Mouse (Mus musculus) liver, embryonic 12.5 days (tissue): ENCODE measurements around the gene Zdhhc20. TPM values are rescaled to one million over a fixed set of nuclear protein-coding genes. Genes with fewer than 3 reads are reported as not detected.
A peak's percentile ranks its signal among the peaks of the same experiment; 100 is the strongest.
"Not testable (repeated sequence)": the region's sequence is repeated elsewhere in the genome, so short reads cannot be mapped to it uniquely, and the experiment has no call there.

Experiments
- ATAC-seq: fragments of 200-750 bp; cut with Nextera tagmentation; 2 replicates; pipeline ENCODE4 v1.8.0; 2017; ENCODE audit warnings: moderate number of reproducible peaks, mild to moderate bottlenecking, moderate library complexity
- H3K27ac ChIP-seq: fragments of 300-500 bp; sonication (generic); 2 replicates; pipeline ENCODE4 v1.5.1; 2016; ENCODE audit warnings: mild to moderate bottlenecking
- H3K27me3 ChIP-seq: fragments of 300-500 bp; sonication (generic); replicated peaks from 2 replicates; pipeline ENCODE4 v1.6.1; 2016; ENCODE audit warnings: mild to moderate bottlenecking, moderate library complexity
- H3K36me3 ChIP-seq: fragments of 300-500 bp; sonication (generic); 2 replicates; pipeline ENCODE4 v1.6.1; 2016; ENCODE audit warnings: mild to moderate bottlenecking, moderate library complexity
- H3K4me1 ChIP-seq: fragments of 300-500 bp; sonication (generic); 2 replicates; pipeline ENCODE4 v1.6.1; 2016
- H3K4me2 ChIP-seq: fragments of 300-500 bp; sonication (generic); 2 replicates; pipeline ENCODE4 v1.6.1; 2016; ENCODE audit warnings: mild to moderate bottlenecking, moderate library complexity
- H3K4me3 ChIP-seq: fragments of 300-500 bp; sonication (generic); 2 replicates; pipeline ENCODE4 v1.5.1; 2016; ENCODE audit warnings: mild to moderate bottlenecking, moderate library complexity
- H3K9ac ChIP-seq: fragments of 300-500 bp; sonication (generic); 2 replicates; pipeline ENCODE4 v1.6.1; 2016; ENCODE audit warnings: mild to moderate bottlenecking, moderate library complexity
- H3K9me3 ChIP-seq: fragments of 300-500 bp; sonication (generic); replicated peaks from 2 replicates; pipeline ENCODE4 v1.6.1; 2016; ENCODE audit warnings: mild to moderate bottlenecking, moderate library complexity
- WGBS: fragments of 180-500 bp; shearing (Covaris S2); methylation state at CpG from one replicate; pipeline ENCODE4 v1.1.7; 2016; ENCODE audit not compliant: insufficient replicate concordance; 5-methylcytosine and 5-hydroxymethylcytosine counted together
- polyA plus RNA-seq: library from polyadenylated mRNA; unstranded; fragments of >200 nt; fragmentation: Nextera tagmentation; extraction: Ambion mirVana; gene quantifications from 2 replicates; pipeline ENCODE4 v1.2.1, GENCODE M21; 2016

The Zdhhc20 gene
- polyA plus RNA-seq, result 17.5 and 18.4 TPM in 2 replicates

DNA sequence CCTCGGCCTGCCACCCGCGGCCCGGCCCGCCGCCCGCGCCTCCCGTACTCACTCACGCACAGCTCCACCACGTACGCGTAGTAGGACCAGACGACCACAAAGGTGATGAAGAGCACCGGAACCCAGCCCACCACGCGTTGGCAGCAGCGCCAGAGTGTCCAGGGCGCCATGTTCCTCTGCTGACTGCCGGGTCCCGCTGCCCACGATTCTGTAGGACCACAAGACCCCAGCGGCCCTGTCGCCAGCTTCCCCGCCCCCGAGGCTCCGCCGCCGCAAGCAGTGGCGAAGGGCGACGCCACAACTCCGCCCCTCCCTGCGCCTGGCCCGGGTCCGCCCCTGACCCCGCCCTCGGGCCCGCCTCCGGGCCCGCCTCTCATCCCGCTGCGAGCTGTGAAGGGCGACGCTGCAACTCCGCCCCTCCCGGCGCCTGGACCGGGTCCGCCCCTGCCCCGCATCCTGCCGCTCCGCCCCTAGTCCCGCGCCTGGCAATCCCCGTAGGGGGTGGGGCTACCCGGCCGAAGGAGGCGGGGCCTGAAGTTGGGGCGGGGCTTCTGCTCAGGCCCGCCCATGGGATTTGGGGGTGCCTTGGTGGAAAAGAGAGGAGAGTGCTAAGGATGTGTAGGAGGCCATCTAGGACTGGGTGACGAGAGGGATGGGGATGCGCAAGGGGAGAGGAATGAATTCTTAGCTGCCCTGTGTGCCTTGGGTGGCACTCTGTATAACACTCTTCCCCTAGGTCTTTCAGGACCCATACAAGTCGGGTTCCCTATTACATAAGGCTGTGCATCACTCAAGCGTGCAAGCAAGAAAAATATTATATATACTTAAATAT is at the start of gene Zdhhc20:
TSS of gene Zdhhc20 (minus strand) at position 266 of the 832 bp plus-strand sequence.
- peak; percentile 99 for ATAC-seq
- peak within 1 kb of the TSS; percentile 74 for H3K27ac ChIP-seq
- peak within 1 kb of the TSS; percentile 99 for H3K4me2 ChIP-seq
- peaks cover 29% of the 10 kb centered on the region for H3K4me1 ChIP-seq
- WGBS, result 5% methylated on average over 59 of the region's 65 CpGs
- no peaks in the 10 kb centered on the region for H3K27me3 ChIP-seq
- peak within 1 kb of the TSS; percentile 86 for H3K9ac ChIP-seq
- no peaks in the 10 kb centered on the region for H3K9me3 ChIP-seq
- H3K4me3 ChIP-seq, result peak within 1 kb of the TSS; percentile 88
- H3K36me3 ChIP-seq, result no peaks in the 10 kb centered on the region

GRCm38 (mm10) chr14:57937297-57937696 is 47.2 kb upstream of the Zdhhc20 start:
- no peaks in the 10 kb centered on the region for H3K27me3 ChIP-seq
- H3K36me3 ChIP-seq, result peaks cover 19% of the 10 kb centered on the region
- H3K4me2 ChIP-seq, result no peak overlapping the region
- H3K27ac ChIP-seq, result no peak overlapping the region
- no peak overlapping the region for H3K9ac ChIP-seq
- peaks cover 31% of the 10 kb centered on the region for H3K4me1 ChIP-seq
- 64% methylated on average over 6 of the region's 6 CpGs for WGBS
- no peak overlapping the region for H3K4me3 ChIP-seq
- no peaks in the 10 kb centered on the region for H3K9me3 ChIP-seq
- ATAC-seq, result 0 out of 2 replicates have a peak, but pooled peaks have one; percentile 53

DNA sequence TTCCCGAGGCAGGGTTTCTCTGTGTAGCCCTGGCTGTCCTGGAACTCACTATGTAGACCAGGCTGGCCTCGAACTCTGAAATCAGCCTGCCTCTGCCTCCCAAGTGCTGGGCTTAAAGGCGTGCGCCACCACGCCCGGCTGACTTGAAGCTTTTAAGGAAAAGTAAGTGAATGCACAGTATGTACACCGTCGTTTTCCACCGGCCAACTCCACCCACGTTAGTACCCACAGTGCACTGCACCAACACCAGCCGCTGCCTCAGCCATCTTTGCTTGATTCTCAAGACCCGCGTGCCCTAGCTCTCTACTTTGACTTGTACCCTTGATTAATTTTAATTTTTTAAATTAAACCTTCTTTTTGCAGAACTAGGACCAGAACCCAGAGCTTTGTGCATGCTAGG is 44.6 kb upstream of the Zdhhc20 start:
- peaks cover 23% of the 10 kb centered on the region; the same call in 1 of the 2 replicates for H3K36me3 ChIP-seq
- no peak for ATAC-seq
- H3K9ac ChIP-seq, result no peak overlapping the region
- H3K9me3 ChIP-seq, result no peaks in the 10 kb centered on the region
- no peak overlapping the region for H3K27ac ChIP-seq
- 86% methylated on average over 13 of the region's 13 CpGs for WGBS
- H3K4me3 ChIP-seq, result no peak overlapping the region
- peaks cover 40% of the 10 kb centered on the region for H3K4me1 ChIP-seq
- no peak overlapping the region for H3K4me2 ChIP-seq
- H3K27me3 ChIP-seq, result no peaks in the 10 kb centered on the region

DNA sequence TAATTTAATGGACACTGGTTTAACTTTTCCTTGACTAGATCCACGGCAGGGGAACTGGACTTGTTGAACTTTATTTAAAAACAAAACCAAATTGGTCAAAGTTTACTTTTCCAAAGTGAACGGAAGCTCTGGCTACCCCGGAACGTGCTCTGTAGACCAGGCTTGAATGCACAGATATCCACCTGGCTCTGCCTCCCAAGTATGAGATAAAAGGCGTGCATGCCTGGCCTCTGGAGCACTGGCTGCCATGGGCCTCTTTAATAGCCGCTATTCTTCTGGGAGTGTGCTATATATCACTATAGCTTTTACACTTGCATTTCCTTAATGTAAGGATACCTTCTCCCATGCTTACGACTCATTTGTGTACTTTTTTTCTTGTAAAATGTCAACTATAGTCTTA is 43.5 kb upstream of the Zdhhc20 start:
- ATAC-seq, result peak; percentile 76
- H3K4me2 ChIP-seq, result peak overlapping the region; percentile 51

GRCm38 (mm10) chr14:57932881-57933443 is 42.9 kb upstream of the Zdhhc20 start:
- peak; percentile 91 for ATAC-seq
- Histone ChIP-seq H3K4me1 (peaks cover 37% of the 10 kb centered on the region), H3K36me3 (peaks cover 17% of the 10 kb centered on the region; the same call in 1 of the 2 replicates), H3K9me3 (no peaks in the 10 kb centered on the region), H3K4me2 (peak overlapping the region; percentile 51), H3K9ac (no peak overlapping the region; the same call in 1 of the 2 replicates), H3K27ac (peak overlapping the region; percentile 77), H3K4me3 (no peak overlapping the region), H3K27me3 (no peaks in the 10 kb centered on the region)
- WGBS, result 19% methylated on average over 7 of the region's 7 CpGs

More for the DNA sequence above, 43.5 kb upstream of the Zdhhc20 start:
- H3K4me3 ChIP-seq, result no peak overlapping the region
- peaks cover 20% of the 10 kb centered on the region; the same call in 1 of the 2 replicates for H3K36me3 ChIP-seq
- no peaks in the 10 kb centered on the region for H3K9me3 ChIP-seq
- H3K27ac ChIP-seq, result peak overlapping the region; percentile 71
- H3K27me3 ChIP-seq, result no peaks in the 10 kb centered on the region
- peaks cover 40% of the 10 kb centered on the region for H3K4me1 ChIP-seq
- WGBS, result 27% methylated on average over 7 of the region's 7 CpGs
- H3K9ac ChIP-seq, result no peak overlapping the region

GRCm38 (mm10) chr14:57921428-57922131 is 31.5 kb upstream of the Zdhhc20 start:
- Histone ChIP-seq H3K4me1 (0 out of 2 replicates have a peak, but pooled peaks cover 7% of the 10 kb centered on the region), H3K9ac (no peak overlapping the region), H3K4me3 (no peak overlapping the region), H3K4me2 (no peak overlapping the region), H3K27ac (0 out of 2 replicates have a peak overlapping the region, but pooled peaks have one; percentile 10), H3K27me3 (no peaks in the 10 kb centered on the region), H3K36me3 (peaks cover 52% of the 10 kb centered on the region), H3K9me3 (peaks cover 8% of the 10 kb centered on the region; the same call in 1 of the 2 replicates)
- peak; percentile 32; the same call in 1 of the 2 replicates for ATAC-seq
- WGBS, result 54% methylated on average over 10 of the region's 10 CpGs

GRCm38 (mm10) chr14:57920568-57921310 is 30.7 kb upstream of the Zdhhc20 start:
- 74% methylated on average over 18 of the region's 18 CpGs for WGBS
- no peaks in the 10 kb centered on the region for H3K27me3 ChIP-seq
- no peak overlapping the region for H3K4me2 ChIP-seq
- ATAC-seq, result no peak
- no peak overlapping the region for H3K27ac ChIP-seq
- H3K4me3 ChIP-seq, result no peak overlapping the region
- H3K9ac ChIP-seq, result no peak overlapping the region
- peaks cover 8% of the 10 kb centered on the region; the same call in 1 of the 2 replicates for H3K9me3 ChIP-seq
- H3K36me3 ChIP-seq, result peaks cover 52% of the 10 kb centered on the region
- H3K4me1 ChIP-seq, result 0 out of 2 replicates have a peak, but pooled peaks cover 7% of the 10 kb centered on the region

- Histone ChIP-seq H3K27ac (no peak overlapping the region), H3K9me3 (peaks cover 8% of the 10 kb centered on the region; the same call in 1 of the 2 replicates), H3K4me1 (0 out of 2 replicates have a peak, but pooled peaks cover 7% of the 10 kb centered on the region), H3K4me2 (no peak overlapping the region), H3K4me3 (no peak overlapping the region), H3K36me3 (peaks cover 55% of the 10 kb centered on the region), H3K9ac (no peak overlapping the region), H3K27me3 (no peaks in the 10 kb centered on the region)
- 84% methylated on average over 17 of the region's 17 CpGs for WGBS
- ATAC-seq, result no peak
Observed at GRCm38 (mm10) chr14:57919148-57919875, 29.2 kb upstream of the Zdhhc20 start.

DNA sequence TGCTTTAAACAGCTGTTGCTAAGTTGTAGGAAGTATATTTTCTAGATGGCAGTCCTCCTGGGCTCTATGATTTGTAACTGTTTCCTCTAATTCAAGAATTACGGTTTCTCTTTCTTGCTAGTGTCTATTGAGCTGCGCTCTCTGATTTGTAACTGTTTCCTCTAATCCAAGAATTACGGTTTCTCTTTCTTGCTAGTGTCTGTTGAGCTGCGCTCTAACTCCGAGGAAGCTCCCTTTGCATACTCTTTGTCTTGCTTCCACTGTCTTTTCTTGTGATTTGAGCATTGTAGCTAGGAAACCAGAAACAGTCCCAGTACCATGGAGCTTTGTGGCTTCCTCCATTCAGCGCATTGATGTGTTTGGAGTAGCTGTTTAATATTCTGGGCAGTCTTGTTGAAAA is 25.3 kb upstream of the Zdhhc20 start:
- no peak for ATAC-seq
- H3K4me1 ChIP-seq, result peaks cover 14% of the 10 kb centered on the region
- H3K4me3 ChIP-seq, result no peak overlapping the region
- H3K27me3 ChIP-seq, result no peaks in the 10 kb centered on the region
- no peak overlapping the region for H3K27ac ChIP-seq
- peaks cover 32% of the 10 kb centered on the region for H3K36me3 ChIP-seq
- WGBS, result 75% methylated on average over 6 of the region's 6 CpGs
- no peak overlapping the region for H3K9ac ChIP-seq
- H3K4me2 ChIP-seq, result no peak overlapping the region
- H3K9me3 ChIP-seq, result no peaks in the 10 kb centered on the region

GRCm38 (mm10) chr14:57912211-57913007 is 22.3 kb upstream of the Zdhhc20 start:
- 8% methylated on average over 1 of the region's 1 CpGs for WGBS
- Histone ChIP-seq H3K4me1 (peaks cover 29% of the 10 kb centered on the region), H3K36me3 (peaks cover 26% of the 10 kb centered on the region)
- H3K9ac ChIP-seq, ATAC-seq, H3K4me2 ChIP-seq, H3K27me3 ChIP-seq, H3K4me3 ChIP-seq, H3K27ac ChIP-seq, H3K9me3 ChIP-seq: not testable (repeated sequence)
